Mouse (Mus musculus): ENCODE data around the gene Osbpl5. TPM values are rescaled to one million over a fixed set of nuclear protein-coding genes. Genes with fewer than 3 reads are reported as not detected.
"Not testable (repeated sequence)": the region's sequence is repeated elsewhere in the genome, so short reads cannot be mapped to it uniquely, and the experiment has no call there.

Gene Osbpl5
- polyA plus RNA-seq, 1 experiment from 2014 or later, result 4.8 TPM

DNA sequence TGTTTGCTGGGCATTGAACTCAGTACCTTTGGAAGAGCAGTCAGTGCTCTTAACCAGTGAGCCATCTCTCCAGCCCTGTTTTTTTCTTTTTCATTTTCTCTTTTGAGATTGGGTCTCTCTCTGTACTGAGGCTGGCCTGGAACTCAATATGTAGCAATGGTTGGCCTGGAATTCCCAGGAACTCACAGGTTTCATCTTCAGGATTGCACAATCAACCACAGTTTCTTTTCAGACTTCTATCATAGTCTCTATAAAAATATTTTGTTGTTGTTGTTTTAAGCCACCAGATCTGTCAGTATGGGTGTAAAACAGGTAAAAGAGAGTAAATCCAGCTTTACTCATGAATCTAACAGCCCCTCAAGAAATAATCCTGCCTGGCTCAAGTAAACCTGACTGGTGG lies 96.0 kb downstream of the Osbpl5 start:
- Histone ChIP-seq H3K4me1 (no peaks in the 10 kb centered on the region), H3K4me2 (no peak overlapping the region), H3K9ac (no peak overlapping the region), H3K4me3 (no peak overlapping the region), H3K36me3 (no peaks in the 10 kb centered on the region), H3K9me3 (replicated peaks) (no peaks in the 10 kb centered on the region), H3K27ac (no peak overlapping the region), H3K27me3 (replicated peaks) (no peaks in the 10 kb centered on the region)
- no peak for ATAC-seq

- H3K9me3 ChIP-seq (replicated peaks); H3K4me3 ChIP-seq; ATAC-seq; H3K4me1 ChIP-seq; H3K9ac ChIP-seq; H3K36me3 ChIP-seq; H3K27ac ChIP-seq: not testable (repeated sequence)
- peaks cover 10% of the 10 kb centered on the region; the same call in 1 of the 2 replicates for H3K27me3 ChIP-seq (replicated peaks)
- 51% methylated on average over 10 of the region's 10 CpGs for WGBS (ENCODE audit: insufficient replicate concordance)
- H3K4me2 ChIP-seq, result peak overlapping the region; percentile 80
Measured at GRCm38 (mm10) chr7:143649769-143650346, 106.9 kb downstream of the Osbpl5 start.

GRCm38 (mm10) chr7:143649034-143649768 lies 107.6 kb downstream of the Osbpl5 start, which contains the start of gene Tnfrsf22:
TSS of gene Tnfrsf22 (minus strand) at chr7:143649661.
- 4% methylated on average over 39 of the region's 39 CpGs for WGBS (ENCODE audit: insufficient replicate concordance)
- peak; percentile 81 for ATAC-seq
- Histone ChIP-seq H3K36me3 (no peaks in the 10 kb centered on the region), H3K4me1 (peaks cover 5% of the 10 kb centered on the region; the same call in 1 of the 2 replicates), H3K4me2 (peak within 1 kb of the TSS; percentile 80), H3K27ac (no peak within 1 kb of the TSS), H3K9me3 (replicated peaks) (peaks cover 3% of the 10 kb centered on the region; the same call in 1 of the 2 replicates), H3K27me3 (replicated peaks) (peaks cover 10% of the 10 kb centered on the region; the same call in 1 of the 2 replicates), H3K9ac (peak within 1 kb of the TSS; percentile 36; the same call in 1 of the 2 replicates), H3K4me3 (peak within 1 kb of the TSS; percentile 60)

GRCm38 (mm10) chr7:143643949-143644348 lies 112.8 kb downstream of the Osbpl5 start:
- H3K4me3 ChIP-seq; ATAC-seq; H3K9me3 ChIP-seq (replicated peaks); H3K4me2 ChIP-seq; H3K4me1 ChIP-seq; H3K9ac ChIP-seq; H3K36me3 ChIP-seq; H3K27ac ChIP-seq; H3K27me3 ChIP-seq (replicated peaks): not testable (repeated sequence)
- WGBS (ENCODE audit: insufficient replicate concordance), result 50% methylated on average over 2 of the region's 2 CpGs

Small RNA genes lying within 50 kb of the gene (microRNA-seq; reads per million reads assigned to microRNA genes)
- gene Gm22064, result not detected

Other genes starting within 250 kb of the Osbpl5 start
- gene Nap1l4, start 207.9 kb downstream of the Osbpl5 start, polyA plus RNA-seq (2016; fragmentation: Nextera tagmentation; extraction: Ambion mirVana), result 129 and 131 TPM in 2 replicates
- 79.5 and 83.4 TPM in 2 replicates for gene Cars, start 156.9 kb downstream of the Osbpl5 start, polyA plus RNA-seq (2016; fragmentation: Nextera tagmentation; extraction: Ambion mirVana)
- gene Tnfrsf26, start 128.3 kb downstream of the Osbpl5 start, polyA plus RNA-seq (2016; fragmentation: Nextera tagmentation; extraction: Ambion mirVana), result 0.58 and 0.61 TPM in 2 replicates
- 1.3 and 1.5 TPM in 2 replicates for gene Tnfrsf22, start 107.3 kb downstream of the Osbpl5 start, polyA plus RNA-seq (2016; fragmentation: Nextera tagmentation; extraction: Ambion mirVana)
- 0.14 and 0.16 TPM in 2 replicates for gene Tnfrsf23, start 71.1 kb downstream of the Osbpl5 start, polyA plus RNA-seq (2016; fragmentation: Nextera tagmentation; extraction: Ambion mirVana)
- gene Mrgprg, start 10.0 kb upstream of the Osbpl5 start, polyA plus RNA-seq (2016; fragmentation: Nextera tagmentation; extraction: Ambion mirVana), result not detected in 2 replicates
- gene Mrgpre, start 27.5 kb upstream of the Osbpl5 start, polyA plus RNA-seq (2016; fragmentation: Nextera tagmentation; extraction: Ambion mirVana), result 0.20 and 0.33 TPM in 2 replicates
- 8.3 and 8.6 TPM in 2 replicates for gene Nadsyn1, start 65.9 kb upstream of the Osbpl5 start, polyA plus RNA-seq (2016; fragmentation: Nextera tagmentation; extraction: Ambion mirVana)
- gene Dhcr7, start 66.2 kb upstream of the Osbpl5 start, polyA plus RNA-seq (2016; fragmentation: Nextera tagmentation; extraction: Ambion mirVana), result 47.9 and 48.6 TPM in 2 replicates
- not detected in 2 replicates for gene Gm498, start 109.9 kb upstream of the Osbpl5 start, polyA plus RNA-seq (2016; fragmentation: Nextera tagmentation; extraction: Ambion mirVana)
- gene Shank2, start 244.9 kb upstream of the Osbpl5 start, polyA plus RNA-seq (2016; fragmentation: Nextera tagmentation; extraction: Ambion mirVana), result 0.31 and 0.48 TPM in 2 replicates

All from liver, embryonic 12.5 days (tissue).